Mouse (Mus musculus) gastrocnemius, adult 2 months (tissue): ENCODE data around the gene Fkbp9. TPM values are rescaled to one million over a fixed set of nuclear protein-coding genes. Genes with fewer than 3 reads are reported as not detected.

Experiments
- DNase-seq: peaks from one replicate; pipeline ENCODE4 v3.0.0; 2022
- H3K27ac ChIP-seq: fragments of 200-600 bp; 2 replicates; pipeline ENCODE4 v1.8.1; 2022; ENCODE audit warnings: mild to moderate bottlenecking
- H3K4me3 ChIP-seq: fragments of 200-600 bp; 2 replicates; pipeline ENCODE4 v1.8.1; 2022; ENCODE audit warnings: mild to moderate bottlenecking, moderate library complexity
- CTCF ChIP-seq: fragments of 200-600 bp; IDR thresholded peaks from 2 replicates; pipeline ENCODE4 v1.8.1; 2022; ENCODE audit warnings: antibody characterized with exemption, mild to moderate bottlenecking, moderate library complexity
- intact Hi-C: fragments of 180-260 bp; cut with DNase I; formaldehyde crosslinking; loops from one replicate; pipeline ENCODE4 v1.15.1; 2025
- long read RNA-seq, 2 experiments: library from polyadenylated mRNA; stranded (forward); transcript quantifications; one replicate each; pipeline ENCODE4 v2.0.0; 2021
- total RNA-seq, 2 experiments: library from RNA; stranded (reverse); gene quantifications; 2 replicates each; pipeline ENCODE4 v1.2.3; 2021

Gene Fkbp9
- total RNA-seq = 10 to 100 TPM; 48.9 to 60.2 TPM
- long read RNA-seq, experiment 1, transcript Fkbp9-201 (10 exons, 3,009 nt) = major isoform, 201 of 210 reads
- long read RNA-seq, experiment 1, partial matches to known transcripts = 6 of 210 reads
- long read RNA-seq, experiment 1, other reads (novel, unspliced or antisense) = 3 of 210 reads
- long read RNA-seq, experiment 2, transcript Fkbp9-201 (10 exons, 3,009 nt) = major isoform, 176 of 188 reads
- long read RNA-seq, experiment 2, partial matches to known transcripts = 5 of 188 reads
- long read RNA-seq, experiment 2, other reads (novel, unspliced or antisense) = 7 of 188 reads

DNA sequence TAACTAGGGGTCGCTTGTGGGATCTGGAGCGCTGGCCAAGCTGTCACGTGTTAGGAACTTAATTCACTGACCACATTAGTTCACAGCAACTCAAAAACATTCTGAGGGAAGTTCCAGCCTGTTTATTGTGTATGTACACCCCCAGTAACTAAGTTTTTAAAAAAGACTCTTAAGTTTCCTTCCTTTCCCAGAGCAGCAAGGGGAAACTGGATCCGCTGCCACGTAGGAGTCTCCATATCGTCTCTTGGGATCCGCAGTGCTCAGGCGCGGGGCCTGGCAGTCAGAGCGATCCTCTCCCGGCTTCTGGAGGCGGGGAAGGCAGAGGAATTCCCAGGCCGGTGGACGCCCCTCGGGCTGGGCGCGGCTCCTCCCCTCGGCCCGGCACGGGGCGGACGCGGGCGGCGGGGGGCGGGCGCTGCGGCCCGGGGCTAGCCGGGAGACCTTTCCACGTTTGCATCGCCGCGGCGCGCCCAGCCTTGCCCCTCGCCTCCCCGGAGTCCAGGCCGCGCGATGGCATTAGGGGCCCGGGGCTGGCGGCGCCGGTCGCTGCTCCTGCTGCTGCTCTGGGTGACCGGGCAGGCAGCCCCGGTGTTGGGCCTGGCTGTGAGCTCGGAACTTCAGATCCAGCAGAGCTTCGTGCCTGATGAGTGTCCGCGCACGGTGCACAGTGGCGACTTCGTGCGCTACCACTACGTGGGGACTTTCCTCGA is at the start of gene Fkbp9:
TSS of gene Fkbp9 (plus strand) at position 363 of the 710 bp plus-strand sequence.
- peak within 1 kb of the TSS; percentile 93 for H3K27ac ChIP-seq
- no peak for TF ChIP-seq CTCF
- peak; percentile 92 for DNase-seq
- intact Hi-C loops = no loop called here
- H3K4me3 ChIP-seq = peak within 1 kb of the TSS; percentile 86

DNA sequence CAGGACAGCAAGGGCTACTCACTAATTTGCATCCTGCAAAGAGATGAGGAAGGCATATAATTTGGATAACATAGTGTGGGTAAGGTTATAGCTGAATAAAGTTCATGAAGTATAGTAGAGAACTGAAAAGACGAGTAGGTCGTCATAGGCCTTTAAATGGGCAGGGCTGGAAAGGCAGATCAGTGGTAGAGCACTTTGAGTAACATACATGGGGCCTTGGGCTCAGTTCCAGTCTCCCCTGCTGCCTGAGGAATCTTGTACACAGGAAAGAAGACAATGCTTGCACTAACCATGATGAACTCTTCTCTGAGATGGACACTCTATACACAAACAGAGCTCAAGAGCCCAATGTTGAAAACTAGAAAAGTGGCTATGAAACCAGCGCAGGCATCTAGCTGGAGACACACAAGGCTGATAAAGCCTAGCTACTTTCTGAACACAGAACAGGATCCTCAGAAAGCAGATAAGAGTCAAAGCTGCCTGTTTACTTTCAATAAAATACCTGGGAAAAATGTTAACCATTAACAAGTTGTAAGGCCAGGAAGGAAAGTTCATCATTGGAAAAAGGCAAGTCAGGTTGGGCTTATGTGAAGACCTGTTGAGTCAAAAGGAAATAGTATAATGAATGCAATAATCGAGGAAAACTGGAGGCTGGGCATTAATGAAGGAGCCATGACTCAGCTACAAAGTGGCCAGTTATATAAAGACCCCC is 48.1 kb upstream of the Fkbp9 start:
- no peak for TF ChIP-seq CTCF
- H3K4me3 ChIP-seq = no peak overlapping the region
- intact Hi-C loops = no loop called here

DNA sequence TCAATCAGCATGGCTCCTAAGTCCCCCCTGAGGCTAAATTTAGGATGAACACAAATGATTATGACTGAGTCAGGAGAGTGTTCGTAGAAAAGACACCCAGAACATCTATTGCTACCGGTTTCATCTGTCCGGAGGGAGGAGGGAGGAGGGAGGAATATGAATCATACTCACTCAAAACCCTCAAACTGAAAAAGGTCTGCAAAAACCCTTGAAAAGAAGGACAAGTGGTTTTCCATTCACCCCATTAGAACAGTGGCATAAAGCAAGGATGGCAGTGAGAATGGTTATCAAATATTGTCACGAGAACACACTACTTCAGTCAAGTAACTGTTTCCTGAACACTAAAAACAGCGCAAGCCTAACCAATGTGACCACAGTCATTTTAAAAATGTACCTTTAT is 46.8 kb upstream of the Fkbp9 start:
- no peak for TF ChIP-seq CTCF
- intact Hi-C loops = no loop called here
- peak overlapping the region; percentile 50; the same call in 1 of the 2 replicates for H3K27ac ChIP-seq
- H3K4me3 ChIP-seq = peak overlapping the region; percentile 16
- no peak for DNase-seq

More for the DNA sequence above, 48.1 kb upstream of the Fkbp9 start:
- no peak for DNase-seq
- peak overlapping the region; percentile 8; the same call in 1 of the 2 replicates for H3K27ac ChIP-seq

DNA sequence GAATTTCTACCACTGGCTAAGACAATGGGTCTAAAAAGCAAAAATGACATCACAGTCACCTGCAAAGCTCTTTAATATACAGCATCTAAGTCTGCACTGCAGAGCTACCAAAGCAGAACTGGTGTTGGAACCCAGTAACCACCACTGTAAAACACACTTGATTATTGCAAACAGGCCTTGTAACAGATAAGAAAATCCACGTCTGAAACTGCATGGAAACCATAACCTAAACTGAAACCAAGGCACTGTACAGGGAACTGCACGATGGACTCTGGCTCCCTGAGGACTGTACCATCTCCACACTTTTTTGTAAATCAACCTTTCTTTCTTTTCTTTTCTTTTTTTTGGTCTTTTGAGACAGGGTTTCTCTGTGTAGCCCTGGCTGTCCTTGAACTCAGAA is 44.2 kb upstream of the Fkbp9 start:
- Histone ChIP-seq H3K4me3 (no peak overlapping the region), H3K27ac (no peak overlapping the region)
- TF ChIP-seq CTCF = no peak
- intact Hi-C loops = no loop called here
- DNase-seq = no peak

DNA sequence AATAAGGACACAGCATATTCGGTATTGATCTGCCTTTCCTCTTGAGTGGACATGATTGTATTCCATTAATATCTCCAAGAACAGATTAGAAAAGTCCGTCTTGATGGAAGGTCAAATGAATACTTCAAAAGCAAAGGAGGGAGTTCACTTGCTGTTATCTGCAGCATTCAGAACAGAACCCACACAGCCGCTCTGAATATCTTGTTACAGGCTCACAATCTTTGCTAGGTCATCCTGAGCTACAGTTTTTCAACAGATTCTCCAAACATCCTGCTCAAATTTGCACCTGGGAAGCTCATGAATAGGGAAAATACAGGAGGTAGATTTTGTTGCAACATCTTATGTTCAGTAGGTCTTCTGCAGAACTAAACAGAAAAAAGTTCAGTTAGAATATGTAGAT is 42.5 kb upstream of the Fkbp9 start:
- no peak for DNase-seq
- H3K4me3 ChIP-seq = no peak overlapping the region
- intact Hi-C loops = no loop called here
- H3K27ac ChIP-seq = no peak overlapping the region
- no peak for TF ChIP-seq CTCF

DNA sequence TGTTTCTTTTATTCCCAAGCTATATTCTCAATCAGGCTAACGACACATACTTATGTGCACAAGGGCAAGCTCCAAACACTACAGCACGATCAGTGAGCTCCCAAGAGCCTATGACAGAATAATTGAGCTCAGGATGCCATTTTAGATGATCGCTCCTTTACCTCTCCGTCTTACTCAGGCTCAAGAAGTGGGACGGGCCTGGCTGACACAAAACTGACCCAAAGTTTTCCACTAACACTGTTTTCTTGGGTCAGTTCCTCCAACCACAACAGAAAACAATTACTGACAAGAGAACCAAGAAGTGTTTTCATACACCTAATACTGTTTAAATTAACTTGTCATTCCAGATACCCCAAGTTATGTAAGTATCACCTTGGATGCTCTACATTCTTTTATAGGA is 37.0 kb upstream of the Fkbp9 start:
- peak overlapping the region; percentile 97 for H3K4me3 ChIP-seq
- intact Hi-C loops = loop anchor here (5.0 kb wide), 1 partner anchor 907 kb away; the partner anchor contains the start of gene Lancl2
- H3K27ac ChIP-seq = peak overlapping the region; percentile 99; the same call in 1 of the 2 replicates
- no peak for DNase-seq
- TF ChIP-seq CTCF = no peak

DNA sequence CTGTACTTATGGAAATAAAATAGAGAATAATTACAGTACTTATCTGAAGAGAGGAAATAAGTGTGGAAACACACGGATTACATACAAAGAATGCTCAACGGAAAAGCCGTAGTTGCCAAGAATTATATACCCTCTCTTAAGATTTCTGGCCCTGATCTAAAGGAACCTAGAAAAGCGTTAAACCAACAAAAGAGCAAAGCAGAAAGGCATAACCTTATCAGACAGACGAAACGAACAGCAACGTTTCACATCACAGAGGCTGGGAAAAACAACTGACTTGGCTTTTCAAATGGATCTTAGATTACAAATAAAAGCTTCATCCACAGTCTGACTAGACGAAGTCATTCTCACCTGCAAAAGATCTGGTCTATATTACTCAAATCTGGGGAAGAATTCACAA is 35.6 kb upstream of the Fkbp9 start:
- H3K4me3 ChIP-seq = peak overlapping the region; percentile 97
- TF ChIP-seq CTCF = no peak
- H3K27ac ChIP-seq = peak overlapping the region; percentile 99
- no peak for DNase-seq
- intact Hi-C loops = loop anchor here (2.0 to 5.0 kb wide), 2 partner anchors 81 to 906 kb away; partner anchors contain the start of genes Avl9 and Lancl2

DNA sequence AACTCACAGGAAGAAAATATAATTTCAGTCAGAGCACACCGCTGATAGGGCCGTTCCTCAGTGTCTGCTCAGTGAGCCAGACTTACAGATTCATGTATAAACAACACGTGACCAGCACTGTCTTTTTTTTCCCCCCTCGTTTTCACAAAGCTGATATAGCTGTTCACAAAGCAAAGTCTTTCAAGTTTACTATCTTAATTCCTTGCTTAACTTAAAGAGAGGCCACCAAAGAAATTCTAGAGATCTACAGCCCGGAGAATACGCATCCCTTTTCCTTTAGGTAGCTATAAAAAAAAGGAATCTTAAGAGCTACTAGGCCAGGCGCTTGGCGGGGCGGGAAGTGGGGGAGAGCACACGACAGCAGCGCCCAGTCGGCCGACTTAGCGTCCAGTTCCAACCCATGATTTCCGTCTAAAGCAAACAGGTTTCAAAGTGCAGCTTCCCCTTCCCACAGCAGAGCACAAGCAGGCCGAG is 35.2 kb upstream of the Fkbp9 start:
- DNase-seq = peak; percentile 55
- intact Hi-C loops = loop anchor here (2.0 to 5.0 kb wide), 2 partner anchors 82 to 906 kb away; partner anchors contain the start of genes Avl9 and Lancl2
- TF ChIP-seq CTCF = no peak
- Histone ChIP-seq H3K4me3 (peak overlapping the region; percentile 97), H3K27ac (peak overlapping the region; percentile 99)

DNA sequence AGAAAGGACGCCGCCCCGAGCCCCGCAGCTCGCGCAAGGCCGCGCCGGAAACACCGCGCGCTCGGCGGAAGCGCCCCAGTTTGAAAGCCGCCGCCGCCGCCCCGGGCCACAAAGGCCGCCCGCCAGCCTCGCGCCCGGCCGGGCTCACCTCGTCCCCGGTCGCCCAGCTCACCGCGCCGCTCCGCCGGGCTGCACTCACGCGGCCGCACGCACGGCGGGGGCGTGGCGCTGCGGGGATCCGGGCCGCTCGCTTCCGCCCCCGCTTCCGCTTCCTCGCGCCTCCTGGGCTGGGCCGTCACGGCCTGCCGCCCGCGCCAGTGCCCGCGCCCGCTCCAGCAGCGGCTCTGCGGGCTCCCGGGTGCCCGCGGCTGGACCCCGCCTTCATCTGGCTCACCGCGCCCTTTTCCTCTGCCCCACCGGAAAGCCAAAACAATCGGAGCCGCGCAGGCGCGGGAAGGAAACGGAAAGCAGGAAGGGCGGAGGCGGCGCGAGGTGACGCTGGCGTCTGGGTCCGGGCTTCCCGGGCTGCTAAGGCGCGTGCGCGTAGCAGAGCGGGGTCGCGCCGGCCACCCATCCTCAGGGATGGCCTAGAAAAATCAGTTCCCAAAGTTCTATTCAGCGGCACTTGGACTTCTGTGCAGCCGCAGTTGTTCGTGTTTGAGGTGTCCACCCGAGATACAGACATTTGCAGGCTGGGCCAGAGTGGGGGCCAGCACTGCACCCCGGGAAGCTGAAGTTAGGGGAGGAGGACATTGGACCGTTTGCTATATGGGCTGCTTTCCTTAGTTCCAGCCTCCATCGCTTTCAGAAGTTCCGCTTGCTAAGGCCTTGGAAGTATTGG is 34.3 kb upstream of the Fkbp9 start, which contains the start of gene Kbtbd2:
TSS of gene Kbtbd2 (minus strand) at position 503 of the 841 bp plus-strand sequence.
- peak within 1 kb of the TSS; percentile 99 for H3K27ac ChIP-seq
- no peak for TF ChIP-seq CTCF
- DNase-seq = peak; percentile 97
- H3K4me3 ChIP-seq = peak within 1 kb of the TSS; percentile 97
- intact Hi-C loops = loop anchor here (1.0 to 5.0 kb wide), 3 partner anchors 83 to 905 kb away; partner anchors contain the start of genes Avl9, Lancl2 and Vmn1r4

DNA sequence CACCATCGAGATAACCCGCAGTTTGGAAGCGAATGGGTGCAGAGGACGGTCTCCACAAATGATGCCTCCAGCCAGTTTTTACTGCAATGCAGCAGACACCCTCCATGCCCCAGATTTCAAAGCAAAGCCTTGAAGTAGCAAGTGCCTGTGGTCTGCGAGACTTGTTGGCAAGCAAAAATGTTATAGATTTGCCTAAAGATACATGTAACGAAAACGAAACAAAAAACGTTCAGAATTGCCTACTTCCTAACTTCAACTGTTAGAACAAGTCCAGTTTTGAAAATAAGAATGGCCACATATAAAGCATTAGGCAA is 33.8 kb upstream of the Fkbp9 start:
- intact Hi-C loops = loop anchor here (1.0 to 5.0 kb wide), 2 partner anchors 126 to 904 kb away; partner anchors contain the start of genes Lancl2 and Vmn1r4
- DNase-seq = no peak
- H3K27ac ChIP-seq = peak overlapping the region; percentile 99
- peak overlapping the region; percentile 97 for H3K4me3 ChIP-seq
- no peak for TF ChIP-seq CTCF

DNA sequence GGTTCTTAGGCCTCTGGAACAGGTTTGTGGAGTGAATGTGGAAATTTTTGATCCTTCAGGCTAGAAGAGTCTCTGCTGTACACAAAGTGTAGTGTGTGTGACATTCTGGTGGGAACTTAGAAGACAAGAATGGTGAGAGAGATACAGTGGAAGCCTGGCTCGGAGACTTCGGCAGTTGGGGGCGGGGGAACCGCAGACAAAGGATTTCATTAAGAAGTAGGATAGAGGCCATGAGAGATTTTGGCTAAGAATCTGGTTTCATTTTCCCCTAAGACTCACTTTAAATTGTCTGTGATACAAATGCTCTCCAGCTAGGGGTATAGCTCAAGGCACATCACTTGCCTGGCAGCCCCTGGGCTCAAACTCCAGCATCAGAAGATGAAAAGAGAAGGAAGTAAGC is 26.8 kb upstream of the Fkbp9 start:
- Histone ChIP-seq H3K4me3 (no peak overlapping the region), H3K27ac (no peak overlapping the region)
- no peak for DNase-seq
- intact Hi-C loops = no loop called here
- no peak for TF ChIP-seq CTCF

DNA sequence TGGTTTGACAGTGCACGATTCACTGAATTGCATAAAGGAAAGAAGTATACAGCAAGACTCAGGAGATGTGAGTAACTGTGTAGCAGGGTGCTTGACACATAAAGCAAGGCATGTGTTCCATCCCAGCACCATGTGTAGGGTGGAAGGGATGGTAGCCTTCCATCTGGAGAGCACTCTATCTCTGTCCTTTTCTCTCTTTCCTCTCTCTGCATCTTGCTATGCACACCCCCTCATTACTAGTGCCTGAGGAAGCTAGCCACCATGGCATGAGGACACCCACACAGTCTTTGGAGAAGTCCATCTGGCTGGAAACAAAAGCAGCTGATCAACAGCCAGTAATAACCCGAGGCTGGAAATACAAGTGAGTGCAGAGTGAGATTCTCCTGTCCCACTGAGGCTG is 25.7 kb upstream of the Fkbp9 start:
- DNase-seq = no peak
- Histone ChIP-seq H3K27ac (no peak overlapping the region), H3K4me3 (no peak overlapping the region)
- intact Hi-C loops = no loop called here
- no peak for TF ChIP-seq CTCF
